Mouse (Mus musculus): ENCODE measurements around the gene Ttll11.

Ttll11 gene

DNA sequence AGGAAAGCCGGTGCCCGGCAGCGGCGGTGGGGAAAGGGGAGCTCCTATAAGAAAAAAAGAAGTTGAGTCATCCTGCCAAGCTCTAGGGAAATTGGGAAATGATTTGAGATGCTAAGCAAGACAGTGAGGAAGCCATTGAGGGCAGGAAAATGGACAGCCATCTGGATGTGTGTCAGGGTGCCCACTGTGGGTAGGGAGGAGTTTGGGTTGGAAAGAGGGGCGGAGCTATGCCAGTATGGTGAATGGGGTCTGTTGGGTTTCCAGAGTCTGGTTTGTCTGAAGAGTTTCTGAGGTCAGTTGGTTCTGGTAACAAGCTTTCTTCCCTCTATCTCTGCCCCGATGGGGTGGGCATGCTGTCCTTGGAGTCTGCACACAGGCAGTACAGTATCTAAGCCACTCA lies 256.4 kb downstream of the Ttll11 start:
- DNase-seq (ENCODE audit: low spot score), result no peak

DNA sequence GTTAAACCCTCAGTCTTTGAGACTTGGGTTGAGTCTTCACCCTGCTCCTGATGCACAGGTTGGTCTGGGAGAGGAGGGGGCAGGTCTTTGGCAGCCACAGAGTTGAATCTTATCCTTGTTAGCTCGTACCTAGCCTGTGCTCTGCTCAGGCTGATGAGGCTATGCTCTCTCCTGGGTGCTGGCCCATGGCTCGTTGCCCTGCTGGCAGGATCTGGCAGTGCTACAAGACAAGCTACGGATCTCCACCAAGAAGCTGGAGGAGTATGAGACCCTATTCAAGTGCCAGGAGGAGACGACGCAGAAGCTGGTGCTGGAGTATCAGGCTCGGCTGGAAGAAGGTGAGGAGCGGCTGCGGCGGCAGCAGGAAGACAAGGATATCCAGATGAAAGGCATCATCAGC lies 256.9 kb downstream of the Ttll11 start:
- no peak for DNase-seq (ENCODE audit: low spot score)

DNA sequence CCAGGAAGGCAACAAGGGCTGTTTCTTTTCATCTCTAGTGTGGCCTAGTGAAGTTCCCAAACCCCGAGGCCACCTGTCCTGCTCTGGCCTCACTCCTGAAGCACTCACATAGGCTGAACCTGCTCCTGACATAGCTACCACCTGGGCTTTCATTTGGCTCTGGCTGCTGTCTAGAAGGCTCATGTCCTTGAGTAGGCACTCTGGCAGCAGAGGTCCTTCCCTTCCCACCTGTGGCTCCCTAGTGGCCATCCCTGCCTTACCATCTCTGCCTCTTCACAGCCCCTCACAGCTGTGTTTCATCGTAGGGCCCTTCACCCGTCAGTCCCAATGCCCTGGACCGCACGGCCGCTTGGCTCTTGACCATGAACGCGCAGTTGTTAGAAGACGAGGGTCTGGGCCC lies 258.8 kb downstream of the Ttll11 start:
- DNase-seq (ENCODE audit: low spot score), result no peak

DNA sequence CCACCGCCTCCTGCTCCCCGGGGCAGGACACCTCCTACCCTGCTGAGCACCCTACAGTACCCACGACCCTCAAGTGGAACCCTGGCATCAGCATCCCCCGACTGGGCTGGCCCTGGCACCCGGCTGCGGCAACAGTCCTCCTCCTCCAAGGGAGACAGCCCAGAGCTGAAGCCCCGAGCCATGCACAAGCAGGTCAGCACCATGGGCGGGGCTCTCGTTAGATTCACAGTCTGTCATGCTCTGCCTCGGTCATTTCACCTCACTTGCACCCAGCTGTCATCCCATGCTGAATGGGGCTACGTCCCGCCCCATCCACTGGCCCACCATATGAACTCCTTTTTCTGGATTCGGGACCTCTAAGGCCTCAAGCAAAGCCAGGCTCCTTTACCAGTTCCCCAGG lies 259.2 kb downstream of the Ttll11 start:
- no peak for DNase-seq (ENCODE audit: low spot score)

GRCm38 (mm10) chr2:35720104-35720503 lies 259.6 kb downstream of the Ttll11 start:
- DNase-seq (ENCODE audit: low spot score), result peak; percentile 59

GRCm38 (mm10) chr2:35719230-35720005 lies 260.3 kb downstream of the Ttll11 start:
- DNase-seq (ENCODE audit: low spot score), result no peak

DNA sequence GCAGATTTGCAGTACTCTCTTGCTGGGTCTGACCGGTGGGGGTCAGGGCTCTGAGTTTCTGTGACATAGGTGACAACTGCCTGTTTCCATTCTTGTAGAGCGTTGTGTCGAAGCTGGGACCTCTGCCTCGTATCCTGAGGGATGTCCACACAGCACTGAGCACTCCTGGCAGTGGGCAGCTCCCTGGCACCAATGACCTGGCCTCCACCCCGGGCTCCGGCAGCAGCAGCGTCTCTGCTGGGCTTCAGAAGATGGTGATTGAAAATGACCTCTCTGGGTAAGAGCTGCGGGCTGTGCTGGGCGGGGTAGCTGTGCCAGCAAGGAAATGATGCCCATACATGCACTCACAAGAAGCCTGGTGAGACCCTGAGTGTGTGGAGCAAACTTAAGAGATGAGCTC lies 261.1 kb downstream of the Ttll11 start:
- DNase-seq (ENCODE audit: low spot score), result no peak

DNA sequence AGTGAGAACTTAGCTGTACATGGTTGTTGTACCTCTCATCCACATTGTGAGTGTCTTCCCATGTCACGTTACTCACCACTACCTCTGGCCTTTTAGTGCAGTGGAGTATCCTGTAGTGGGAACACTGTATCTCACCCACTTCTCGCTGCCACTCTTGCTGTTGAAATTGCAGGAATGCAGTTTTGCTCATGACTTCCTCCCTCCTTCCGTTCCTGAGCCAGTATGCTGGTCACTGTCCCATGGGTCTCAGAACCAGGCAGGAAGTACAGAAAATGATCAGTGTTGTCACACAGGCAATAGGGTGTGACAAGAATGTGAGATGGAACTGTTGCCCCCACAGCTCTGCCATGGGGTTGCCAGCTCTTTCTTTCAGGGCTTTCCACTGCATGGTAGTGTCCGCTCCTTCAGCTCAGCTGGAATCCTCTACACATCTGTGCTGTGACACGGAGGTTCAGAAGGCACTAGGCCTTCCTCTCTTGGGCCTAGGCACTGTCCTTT lies 261.7 kb downstream of the Ttll11 start:
- DNase-seq (ENCODE audit: low spot score), result no peak

- no peak for DNase-seq (ENCODE audit: low spot score)
Observed at GRCm38 (mm10) chr2:35716175-35716574, 263.5 kb downstream of the Ttll11 start.

GRCm38 (mm10) chr2:35715485-35715884 lies 264.2 kb downstream of the Ttll11 start:
- no peak for DNase-seq (ENCODE audit: low spot score)

DNA sequence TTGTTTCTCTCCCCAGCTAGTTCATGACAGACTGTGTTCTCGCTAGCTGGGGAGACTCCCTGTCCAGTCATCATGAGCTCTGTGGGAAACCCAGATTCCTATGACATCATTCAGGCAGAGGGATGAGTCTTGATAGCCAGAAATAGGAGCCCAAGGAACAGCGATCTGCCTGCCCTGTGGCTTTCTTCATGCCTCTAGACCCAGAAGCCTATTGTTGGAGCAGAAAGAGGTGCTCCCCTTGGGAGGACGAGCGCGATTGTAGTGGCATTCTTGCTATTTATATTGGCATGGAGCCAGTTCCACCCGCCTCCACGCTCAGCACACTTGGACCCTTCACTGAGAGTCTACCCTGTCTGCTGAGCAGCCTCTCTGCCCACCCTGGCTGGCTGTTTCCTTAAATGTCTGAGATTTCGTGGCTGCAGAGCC lies 265.0 kb downstream of the Ttll11 start:
- DNase-seq (ENCODE audit: low spot score), result no peak

DNA sequence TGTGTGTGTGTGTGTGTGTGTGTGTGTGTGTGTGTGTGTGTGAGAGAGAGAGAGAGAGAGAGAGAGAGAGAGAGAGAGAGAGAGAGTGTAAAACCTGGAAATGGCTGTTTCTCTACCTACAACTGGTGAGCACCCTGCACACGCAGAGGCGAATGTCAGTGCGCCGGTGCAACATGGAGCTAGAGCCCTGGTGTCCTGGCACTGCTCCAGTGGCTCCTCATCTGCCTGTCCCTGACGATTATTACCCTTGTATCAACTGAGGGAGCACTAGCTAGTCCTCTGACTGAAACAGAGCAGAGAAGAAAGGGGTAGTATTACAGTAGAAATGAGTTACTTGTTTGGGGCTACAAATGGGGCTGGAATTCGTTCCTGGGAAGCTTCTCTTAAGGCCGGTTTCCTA lies 266.3 kb downstream of the Ttll11 start:
- DNase-seq (ENCODE audit: low spot score), result no peak

DNA sequence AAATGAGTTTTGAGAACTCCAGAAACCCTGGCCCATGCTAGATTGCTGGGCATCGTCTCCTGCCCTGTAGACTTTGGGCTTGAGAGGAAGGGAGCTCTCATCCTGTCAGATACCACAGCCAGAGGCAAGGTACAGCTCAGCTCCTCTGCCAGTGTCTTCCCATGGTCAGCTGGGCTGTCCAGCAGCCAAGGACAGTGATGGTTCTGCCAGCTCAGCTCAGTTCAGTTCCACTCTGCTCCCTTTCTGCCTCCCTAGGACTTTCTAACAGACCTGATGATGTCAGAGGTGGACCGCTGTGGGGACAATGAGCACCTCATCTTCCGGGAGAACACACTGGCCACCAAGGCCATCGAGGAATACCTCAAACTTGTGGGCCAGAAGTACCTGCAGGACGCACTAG lies 267.1 kb downstream of the Ttll11 start:
- no peak for DNase-seq (ENCODE audit: low spot score)

DNA sequence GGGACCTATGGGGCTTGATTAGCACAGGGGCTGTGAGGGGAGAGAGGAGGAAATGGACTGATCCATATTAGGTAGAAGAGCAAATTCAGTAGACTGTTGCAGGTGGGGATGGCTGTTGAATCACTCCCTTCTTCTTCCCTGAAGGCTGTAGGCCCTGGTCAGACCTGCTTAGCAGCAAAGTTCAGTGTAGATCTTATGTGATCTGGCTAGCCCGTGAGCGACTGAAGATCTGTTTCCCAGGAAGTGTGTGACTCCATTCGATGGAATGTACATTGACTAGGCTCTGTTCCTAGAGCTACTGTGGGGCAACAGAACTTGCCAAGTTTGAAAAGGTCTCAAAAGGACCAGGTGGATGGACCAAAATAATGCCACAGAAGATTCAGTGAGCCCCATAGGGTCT lies 276.5 kb downstream of the Ttll11 start:
- DNase-seq (ENCODE audit: low spot score), result no peak

DNA sequence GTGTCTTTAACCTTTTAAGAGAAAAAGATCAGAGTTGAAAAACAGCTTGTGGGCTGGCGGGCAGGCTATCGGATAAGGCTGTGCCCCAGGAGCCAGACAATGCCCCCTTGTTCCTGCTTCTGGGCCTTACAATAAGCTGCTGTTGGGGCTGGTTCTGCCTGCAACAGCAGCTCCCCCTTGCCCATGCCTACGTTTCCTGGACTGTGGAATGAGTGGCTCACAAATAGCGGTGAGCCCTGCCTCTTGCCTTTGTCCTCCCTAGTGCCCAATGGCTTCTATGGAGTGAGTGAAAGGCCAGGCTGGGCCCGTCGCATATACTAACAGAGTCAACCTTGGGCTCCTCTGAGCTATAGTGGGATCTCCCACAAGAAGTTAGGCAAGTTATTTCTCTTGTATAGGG lies 277.1 kb downstream of the Ttll11 start:
- no peak for DNase-seq (ENCODE audit: low spot score)

DNA sequence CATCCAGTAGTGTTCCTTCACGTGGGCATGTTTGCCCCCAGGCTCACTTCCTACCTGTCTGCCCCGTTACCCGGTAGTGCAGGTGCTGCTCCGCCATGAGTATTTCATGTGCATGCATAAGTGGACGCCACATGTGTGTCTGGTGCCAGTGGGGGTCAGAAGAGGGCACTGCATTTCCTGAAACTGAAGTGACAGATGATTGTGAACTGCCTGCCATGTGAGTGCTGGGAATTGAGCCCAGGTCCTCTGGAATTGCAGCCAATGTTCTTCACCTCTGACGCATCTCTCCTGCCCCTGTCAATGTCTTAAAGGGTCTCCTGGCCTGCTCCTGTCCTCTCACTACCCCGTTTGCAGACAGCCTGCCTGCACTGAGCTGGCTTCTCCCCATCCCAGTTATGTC lies 277.7 kb downstream of the Ttll11 start:
- no peak for DNase-seq (ENCODE audit: low spot score)
